In the genomic region with DNA sequence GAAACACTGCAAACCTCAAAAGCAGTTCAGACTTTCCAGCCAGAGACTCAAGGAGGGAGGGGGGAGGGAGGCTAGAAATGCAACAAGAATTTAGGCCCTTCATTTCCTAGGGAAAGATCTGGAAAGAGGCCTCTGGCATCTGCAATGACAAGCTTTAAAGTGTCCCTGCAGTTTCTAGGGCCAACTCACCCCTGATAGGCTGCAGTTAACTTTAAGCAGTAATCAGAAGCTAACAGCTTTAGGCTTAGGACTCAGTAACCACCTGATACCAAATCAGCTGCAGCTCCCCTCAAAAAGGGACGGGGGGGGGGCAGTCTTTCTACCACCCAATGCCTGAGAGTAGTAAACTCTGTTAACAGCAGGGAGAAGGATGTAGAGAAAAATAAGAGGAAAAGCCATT, we compare ENCODE assay signal across 13 mouse cellular contexts.
A peak's percentile ranks its signal among the peaks of the same experiment; 100 is the strongest.
DNase-seq lines count a peak whose midpoint lies in the region; ATAC-seq and TF ChIP-seq lines count a peak whose summit lies in the region.
"Had no signal": no experiment of that assay in that cellular context is flagged by ENCODE, and none has a peak within 500 bp of the region (broad histone marks: within the 10 kb centered on the region; RNA-seq: fewer than 3 reads in every experiment).

No protein-coding gene starts in this region.

- no peaks in the 10 kb centered on the region for H3K36me3 ChIP-seq in heart, embryonic 11.5 days (ENCODE audit: control insufficient read depth, insufficient read depth, low read length)
- no peaks in the 10 kb centered on the region for H3K36me3 ChIP-seq in thymus, adult 2 months (ENCODE audit: control insufficient read depth, insufficient read depth, low read length)

- H3K4me1 ChIP-seq in heart, embryonic 11.5 days (ENCODE audit: control insufficient read depth, insufficient read depth, low read length): peaks cover 36% of the 10 kb centered on the region
- H3K4me1 ChIP-seq in thymus, adult 2 months (replicated peaks; ENCODE audit: control insufficient read depth, insufficient read depth, low read length): peaks cover 44% of the 10 kb centered on the region

- no peak for ATAC-seq in heart, embryonic 11.5 days (replicated peaks; ENCODE audit: insufficient number of reproducible peaks, low FRiP score, low TSS enrichment)
- ATAC-seq: Patski had no signal

- peak overlapping the region; percentile 54; the same call in 1 of the 2 replicates for H3K9ac ChIP-seq in heart, embryonic 11.5 days (ENCODE audit: low read depth, low read length)

- H3K4me2 ChIP-seq in heart, embryonic 11.5 days: peak overlapping the region; percentile 51

- peaks cover 70% of the 10 kb centered on the region for H3K27me3 ChIP-seq in heart, embryonic 11.5 days (ENCODE audit: control insufficient read depth, insufficient read depth, low read length)
- no peaks in the 10 kb centered on the region for H3K27me3 ChIP-seq in thymus, adult 2 months (ENCODE audit: control insufficient read depth, insufficient read depth, low read length)

- no peak overlapping the region for H3K4me3 ChIP-seq in heart, embryonic 11.5 days (ENCODE audit: low read depth, low read length)
- 0 out of 2 replicates have a peak overlapping the region, but pooled peaks have one; percentile 12 for H3K4me3 ChIP-seq in thymus, adult 2 months (ENCODE audit: control insufficient read depth, insufficient read depth, low read length)
- H3K4me3 ChIP-seq: heart, adult 2 months had no signal

- WGBS in heart, embryonic 11.5 days (ENCODE audit: insufficient replicate concordance): 0% methylated on average over 1 of the region's 1 CpGs
- WGBS in thymus, adult 2 months: 10% methylated on average over 1 of the region's 1 CpGs

- TF ChIP-seq POLR2A in thymus, adult 2 months (IDR thresholded peaks at IDR 0.05; ENCODE audit: control insufficient read depth, extremely low read depth, insufficient read depth, low read length, poor library complexity): no peak

- intact Hi-C loops in heart, postnatal 10 days (cut with DNase I): loop anchor here (5.0 to 10.0 kb wide), 2 partner anchors 61 to 199 kb away; no protein-coding TSS in a partner anchor

- no peaks in the 10 kb centered on the region for H3K9me3 ChIP-seq in heart, embryonic 11.5 days (replicated peaks; ENCODE audit: control insufficient read depth, low read length)

- no peak for DNase-seq in heart, postnatal 10 days
- no peak for DNase-seq in thymus, adult 2 months
- no peak for DNase-seq in thymus, adult 18-20 months
- DNase-seq in liver: peak; percentile 80
- DNase-seq in right cerebral cortex, postnatal 14 days: no peak
- no peak for DNase-seq in urinary bladder, postnatal 36 days (ENCODE audit: low spot score in 2 of 2)
- DNase-seq in thymus, postnatal 4 days: no peak
- DNase-seq: adrenal gland, postnatal 10 days; midbrain, embryonic 14.5 days; right cerebral cortex, postnatal 4 days had no signal

- peak overlapping the region; percentile 87 for H3K27ac ChIP-seq in heart, embryonic 11.5 days (ENCODE audit: low read depth, low read length)
- H3K27ac ChIP-seq in thymus, adult 2 months (ENCODE audit: control insufficient read depth, insufficient read depth, low read length): peak overlapping the region; percentile 30; the same call in 1 of the 2 replicates

- no peak for TF ChIP-seq CTCF in thymus, adult 2 months (IDR thresholded peaks at IDR 0.05; ENCODE audit: borderline replicate concordance, control insufficient read depth, extremely low read depth, insufficient read depth, low read length, poor library complexity)
